Mouse (Mus musculus): ENCODE data around the gene Cfap299. TPM values are rescaled to one million over a fixed set of nuclear protein-coding genes. Genes with fewer than 3 reads are reported as not detected.
A peak's percentile ranks its signal among the peaks of the same experiment; 100 is the strongest.
"Not testable (repeated sequence)": the region's sequence is repeated elsewhere in the genome, so short reads cannot be mapped to it uniquely, and the experiment has no call there.

Gene Cfap299
- polyA plus RNA-seq, 1 experiment from 2014 or later, result not detected

- no peak for ATAC-seq (ENCODE audit: insufficient read depth, low FRiP score, low TSS enrichment)
- H3K27ac ChIP-seq (ENCODE audit: low read depth, low read length), result no peak overlapping the region
These were observed 22.6 kb upstream of the Cfap299 start for GRCm38 (mm10) chr5:98306528-98306927.

DNA sequence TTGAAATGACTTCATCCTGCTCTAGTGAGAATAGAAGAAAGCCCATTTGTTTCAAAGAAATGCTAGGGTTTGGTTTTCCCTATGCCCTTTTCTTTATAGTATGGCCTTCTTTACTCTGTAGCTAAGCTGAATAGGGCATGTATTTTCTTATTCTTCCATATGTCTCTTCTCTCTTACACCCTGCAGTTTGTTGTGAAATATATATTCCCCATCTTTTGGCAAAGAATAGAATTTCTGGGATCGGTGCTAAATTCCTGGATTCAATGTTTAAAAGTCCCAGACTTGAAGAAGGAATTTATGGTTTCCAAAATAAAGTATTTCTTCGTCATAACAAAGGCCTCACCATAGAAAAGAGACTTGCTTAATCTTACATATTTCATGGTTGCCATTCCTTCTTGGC lies 2.5 kb upstream of the Cfap299 start:
- DNase-seq (ENCODE audit: low spot score), result no peak
- H3K4me1 ChIP-seq (ENCODE audit: control insufficient read depth, insufficient read depth, low read length), result no peaks in the 10 kb centered on the region
- H3K27ac ChIP-seq (ENCODE audit: low read depth, low read length), result no peak overlapping the region
- H3K4me3 ChIP-seq (ENCODE audit: low read depth, low read length), result no peak overlapping the region
- WGBS, result 83% methylated on average over 2 of the region's 2 CpGs
- no peak for ATAC-seq (ENCODE audit: insufficient read depth, low FRiP score, low TSS enrichment)
- H3K9ac ChIP-seq (ENCODE audit: low read length), result no peak overlapping the region
- H3K9me3 ChIP-seq (ENCODE audit: control insufficient read depth, low read length), result no peaks in the 10 kb centered on the region
- no peaks in the 10 kb centered on the region for H3K27me3 ChIP-seq (ENCODE audit: control insufficient read depth, insufficient read depth, low read length)
- no peak overlapping the region for H3K4me2 ChIP-seq (ENCODE audit: low read depth)
- H3K36me3 ChIP-seq (ENCODE audit: control insufficient read depth, insufficient read depth, low read length), result no peaks in the 10 kb centered on the region

More at GRCm38 (mm10) chr5:98306528-98306927, 22.6 kb upstream of the Cfap299 start:
- Histone ChIP-seq H3K4me3 (ENCODE audit: low read depth, low read length) (no peak overlapping the region), H3K9me3 (ENCODE audit: control insufficient read depth, low read length) (no peaks in the 10 kb centered on the region), H3K9ac (ENCODE audit: low read length) (no peak overlapping the region), H3K4me1 (ENCODE audit: control insufficient read depth, insufficient read depth, low read length) (no peaks in the 10 kb centered on the region), H3K27me3 (ENCODE audit: control insufficient read depth, insufficient read depth, low read length) (no peaks in the 10 kb centered on the region), H3K36me3 (ENCODE audit: control insufficient read depth, insufficient read depth, low read length) (no peaks in the 10 kb centered on the region), H3K4me2 (ENCODE audit: low read depth) (no peak overlapping the region)
- WGBS, result 40% methylated on average over 9 of the region's 9 CpGs
- no peak for DNase-seq (ENCODE audit: low spot score)

GRCm38 (mm10) chr5:98343751-98344150 lies 14.6 kb downstream of the Cfap299 start:
- H3K9ac ChIP-seq (ENCODE audit: low read length); H3K4me3 ChIP-seq (ENCODE audit: low read depth, low read length); H3K9me3 ChIP-seq (ENCODE audit: control insufficient read depth, low read length); DNase-seq (ENCODE audit: low spot score); H3K36me3 ChIP-seq (ENCODE audit: control insufficient read depth, insufficient read depth, low read length); H3K4me1 ChIP-seq (ENCODE audit: control insufficient read depth, insufficient read depth, low read length); H3K27ac ChIP-seq (ENCODE audit: low read depth, low read length); H3K4me2 ChIP-seq (ENCODE audit: low read depth); H3K27me3 ChIP-seq (ENCODE audit: control insufficient read depth, insufficient read depth, low read length); ATAC-seq (ENCODE audit: insufficient read depth, low FRiP score, low TSS enrichment): not testable (repeated sequence)
- 92% methylated on average over 16 of the region's 16 CpGs for WGBS

GRCm38 (mm10) chr5:98344581-98344980 lies 15.5 kb downstream of the Cfap299 start:
- Histone ChIP-seq H3K4me1 (ENCODE audit: control insufficient read depth, insufficient read depth, low read length) (no peaks in the 10 kb centered on the region), H3K9me3 (ENCODE audit: control insufficient read depth, low read length) (no peaks in the 10 kb centered on the region), H3K27me3 (ENCODE audit: control insufficient read depth, insufficient read depth, low read length) (no peaks in the 10 kb centered on the region), H3K9ac (ENCODE audit: low read length) (no peak overlapping the region), H3K4me2 (ENCODE audit: low read depth) (no peak overlapping the region), H3K4me3 (ENCODE audit: low read depth, low read length) (no peak overlapping the region), H3K36me3 (ENCODE audit: control insufficient read depth, insufficient read depth, low read length) (no peaks in the 10 kb centered on the region), H3K27ac (ENCODE audit: low read depth, low read length) (no peak overlapping the region)
- WGBS, result 72% methylated on average over 2 of the region's 2 CpGs
- ATAC-seq (ENCODE audit: insufficient read depth, low FRiP score, low TSS enrichment) (no peak), DNase-seq (ENCODE audit: low spot score) (no peak)

- Histone ChIP-seq H3K9ac (ENCODE audit: low read length) (no peak overlapping the region), H3K4me1 (ENCODE audit: control insufficient read depth, insufficient read depth, low read length) (no peaks in the 10 kb centered on the region), H3K4me2 (ENCODE audit: low read depth) (no peak overlapping the region), H3K9me3 (ENCODE audit: control insufficient read depth, low read length) (no peaks in the 10 kb centered on the region), H3K36me3 (ENCODE audit: control insufficient read depth, insufficient read depth, low read length) (no peaks in the 10 kb centered on the region), H3K4me3 (ENCODE audit: low read depth, low read length) (no peak overlapping the region), H3K27ac (ENCODE audit: low read depth, low read length) (no peak overlapping the region), H3K27me3 (ENCODE audit: control insufficient read depth, insufficient read depth, low read length) (no peaks in the 10 kb centered on the region)
- ATAC-seq (ENCODE audit: insufficient read depth, low FRiP score, low TSS enrichment) (no peak), DNase-seq (ENCODE audit: low spot score) (no peak)
- 60% methylated on average over 7 of the region's 7 CpGs for WGBS
These were observed 17.0 kb downstream of the Cfap299 start for GRCm38 (mm10) chr5:98346067-98346466.

DNA sequence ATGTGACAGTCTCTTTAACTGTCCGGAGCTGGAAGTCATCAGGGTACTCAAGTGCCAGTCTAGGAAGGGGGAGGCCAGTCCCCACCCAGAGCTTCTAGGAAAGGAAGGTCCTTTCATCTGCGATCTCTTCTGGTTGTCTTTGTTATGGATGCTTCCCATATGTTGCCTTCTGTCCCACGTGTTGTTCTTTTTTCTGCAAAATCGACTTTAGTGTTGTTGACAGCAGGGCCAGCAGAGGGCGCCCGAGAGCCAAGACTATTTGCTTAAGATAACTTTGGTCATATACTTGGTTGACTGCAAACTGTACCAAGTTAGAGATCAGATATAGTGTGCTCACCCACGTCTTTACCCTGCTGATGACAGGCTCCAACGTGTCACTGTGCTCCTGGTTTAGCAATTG lies 19.5 kb downstream of the Cfap299 start:
- peak; percentile 65; the same call in 1 of the 2 replicates for ATAC-seq (ENCODE audit: insufficient read depth, low FRiP score, low TSS enrichment)

DNA sequence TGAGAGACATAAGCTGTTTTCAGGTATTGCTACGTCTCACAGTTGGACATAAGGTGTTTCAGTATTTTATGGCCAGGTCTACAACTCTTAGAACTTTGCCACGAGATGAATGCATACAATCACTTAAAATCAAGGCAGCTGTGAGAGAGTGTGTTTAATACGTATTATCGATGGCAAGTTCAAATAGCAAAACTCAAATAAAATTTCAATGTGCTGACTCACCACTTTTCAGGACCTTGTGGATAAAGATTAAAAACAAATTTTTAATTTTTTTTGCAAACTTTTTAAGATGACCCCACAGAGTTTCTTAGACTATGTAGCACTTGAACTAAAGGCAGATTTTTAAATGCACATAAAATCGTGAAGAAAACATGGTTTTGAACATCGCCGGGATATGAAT lies 30.8 kb downstream of the Cfap299 start:
- no peak overlapping the region for H3K4me2 ChIP-seq (ENCODE audit: low read depth)
- no peaks in the 10 kb centered on the region for H3K27me3 ChIP-seq (ENCODE audit: control insufficient read depth, insufficient read depth, low read length)
- 91% methylated on average over 7 of the region's 7 CpGs for WGBS

More for the DNA sequence above, 19.5 kb downstream of the Cfap299 start:
- H3K9ac ChIP-seq (ENCODE audit: low read length), result no peak overlapping the region
- H3K36me3 ChIP-seq (ENCODE audit: control insufficient read depth, insufficient read depth, low read length), result no peaks in the 10 kb centered on the region
- no peaks in the 10 kb centered on the region for H3K9me3 ChIP-seq (ENCODE audit: control insufficient read depth, low read length)
- no peaks in the 10 kb centered on the region for H3K4me1 ChIP-seq (ENCODE audit: control insufficient read depth, insufficient read depth, low read length)
- no peak overlapping the region for H3K4me2 ChIP-seq (ENCODE audit: low read depth)
- DNase-seq (ENCODE audit: low spot score), result peak; percentile 85
- H3K27ac ChIP-seq (ENCODE audit: low read depth, low read length), result no peak overlapping the region
- no peak overlapping the region for H3K4me3 ChIP-seq (ENCODE audit: low read depth, low read length)
- 13% methylated on average over 8 of the region's 8 CpGs for WGBS
- H3K27me3 ChIP-seq (ENCODE audit: control insufficient read depth, insufficient read depth, low read length), result no peaks in the 10 kb centered on the region

GRCm38 (mm10) chr5:98360792-98361419 lies 31.8 kb downstream of the Cfap299 start:
- Histone ChIP-seq H3K4me2 (ENCODE audit: low read depth) (no peak overlapping the region), H3K4me1 (ENCODE audit: control insufficient read depth, insufficient read depth, low read length) (no peaks in the 10 kb centered on the region), H3K36me3 (ENCODE audit: control insufficient read depth, insufficient read depth, low read length) (no peaks in the 10 kb centered on the region), H3K27me3 (ENCODE audit: control insufficient read depth, insufficient read depth, low read length) (no peaks in the 10 kb centered on the region), H3K9me3 (ENCODE audit: control insufficient read depth, low read length) (no peaks in the 10 kb centered on the region), H3K27ac (ENCODE audit: low read depth, low read length) (no peak overlapping the region), H3K4me3 (ENCODE audit: low read depth, low read length) (no peak overlapping the region), H3K9ac (ENCODE audit: low read length) (no peak overlapping the region)
- DNase-seq (ENCODE audit: low spot score) (no peak), ATAC-seq (ENCODE audit: insufficient read depth, low FRiP score, low TSS enrichment) (no peak)
- WGBS, result 78% methylated on average over 5 of the region's 5 CpGs

More for the DNA sequence above, 30.8 kb downstream of the Cfap299 start:
- ATAC-seq (ENCODE audit: insufficient read depth, low FRiP score, low TSS enrichment) (no peak), DNase-seq (ENCODE audit: low spot score) (no peak)
- H3K4me3 ChIP-seq (ENCODE audit: low read depth, low read length), result no peak overlapping the region
- H3K36me3 ChIP-seq (ENCODE audit: control insufficient read depth, insufficient read depth, low read length), result no peaks in the 10 kb centered on the region
- no peak overlapping the region for H3K27ac ChIP-seq (ENCODE audit: low read depth, low read length)
- no peak overlapping the region for H3K9ac ChIP-seq (ENCODE audit: low read length)
- no peaks in the 10 kb centered on the region for H3K4me1 ChIP-seq (ENCODE audit: control insufficient read depth, insufficient read depth, low read length)
- no peaks in the 10 kb centered on the region for H3K9me3 ChIP-seq (ENCODE audit: control insufficient read depth, low read length)

DNA sequence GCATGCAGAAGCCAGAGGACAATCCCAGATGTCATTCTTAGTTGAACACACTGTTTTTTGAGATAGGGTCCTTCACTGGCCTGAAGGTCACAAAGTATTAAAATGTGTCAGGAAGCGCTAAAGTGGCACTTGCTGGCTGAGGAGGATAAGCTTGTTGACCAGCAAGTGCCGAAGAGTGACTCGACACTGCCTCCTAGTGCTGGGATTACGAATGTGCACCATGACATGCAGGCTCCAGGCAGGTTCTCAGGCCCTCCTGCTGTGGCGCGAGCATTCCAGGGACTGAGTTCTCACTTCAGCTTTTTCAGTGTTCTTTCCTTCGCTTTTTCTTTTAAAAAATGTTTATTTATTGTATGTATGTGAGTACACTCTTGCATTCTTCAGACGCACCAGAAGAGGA lies 34.3 kb downstream of the Cfap299 start:
- 57% methylated on average over 8 of the region's 8 CpGs for WGBS
- H3K4me2 ChIP-seq (ENCODE audit: low read depth), result no peak overlapping the region
- H3K4me1 ChIP-seq (ENCODE audit: control insufficient read depth, insufficient read depth, low read length), result no peaks in the 10 kb centered on the region
- no peaks in the 10 kb centered on the region for H3K36me3 ChIP-seq (ENCODE audit: control insufficient read depth, insufficient read depth, low read length)
- no peak overlapping the region for H3K27ac ChIP-seq (ENCODE audit: low read depth, low read length)
- no peaks in the 10 kb centered on the region for H3K9me3 ChIP-seq (ENCODE audit: control insufficient read depth, low read length)
- DNase-seq (ENCODE audit: low spot score) (no peak), ATAC-seq (ENCODE audit: insufficient read depth, low FRiP score, low TSS enrichment) (no peak)
- H3K27me3 ChIP-seq (ENCODE audit: control insufficient read depth, insufficient read depth, low read length), result no peaks in the 10 kb centered on the region
- H3K9ac ChIP-seq (ENCODE audit: low read length), result no peak overlapping the region
- no peak overlapping the region for H3K4me3 ChIP-seq (ENCODE audit: low read depth, low read length)

Data from neural tube, embryonic 11.5 days (tissue).